Mouse (Mus musculus) megakaryocyte, embryonic 14.5 days (primary cell): ENCODE measurements around the gene Dctn2.

ENCODE experiments used
- FLI1 ChIP-seq: IDR thresholded peaks from 2 replicates; pipeline ENCODE4 v1.6.1; 2012; ENCODE audit warnings: low read length, inconsistent platforms, mixed read lengths
- GATA1 ChIP-seq: IDR thresholded peaks from 3 replicates; pipeline ENCODE4 v1.6.1; 2012; ENCODE audit warnings: mixed read lengths, low read length, inconsistent platforms, borderline replicate concordance

GRCm38 (mm10) chr10:127282620-127283215 is 16.6 kb downstream of the Dctn2 start:
- TF ChIP-seq GATA1 (no peak), FLI1 (no peak)
